Mouse (Mus musculus) ES-Bruce4 (cell line): Measurements from ENCODE around the gene Jmjd1c.

Experiments used
- EP300 ChIP-seq: IDR thresholded peaks from 2 replicates; pipeline ENCODE4 v1.6.1; 2011; ENCODE audit warnings: low read depth, low read length; ENCODE audit not compliant: insufficient read depth
- POLR2A ChIP-seq: IDR thresholded peaks from one replicate; pipeline ENCODE4 v1.8.1; 2011; ENCODE audit warnings: low read length; ENCODE audit not compliant: insufficient read depth

DNA sequence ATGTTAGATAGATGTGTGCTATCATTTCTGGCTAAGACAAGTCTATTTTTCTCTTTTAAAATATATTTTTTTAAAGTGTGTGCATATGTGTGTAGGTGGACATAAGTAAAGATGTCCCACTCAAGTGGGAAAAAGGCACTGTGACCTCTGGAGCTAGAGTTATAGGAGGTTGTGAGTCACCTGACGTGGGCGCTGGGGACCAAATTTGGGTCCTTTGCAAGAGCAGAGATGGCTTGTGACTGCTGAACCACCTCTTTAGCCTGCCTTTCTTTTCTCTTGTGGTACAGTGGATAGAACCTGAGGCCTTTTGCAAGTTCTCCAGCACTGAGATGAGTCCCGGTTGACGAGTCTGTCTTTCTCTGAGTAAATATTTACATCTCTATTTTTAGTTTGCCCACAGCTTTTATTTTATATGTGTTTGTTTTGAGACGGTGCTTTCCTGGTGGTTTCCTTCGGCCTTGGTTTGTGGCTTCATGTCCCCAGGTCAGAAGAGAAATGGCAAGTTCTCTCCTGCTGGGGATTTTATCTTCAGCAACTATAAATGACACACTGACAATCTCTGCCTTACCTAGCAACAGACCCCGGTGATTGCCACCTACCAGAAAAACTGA, 30.5 kb upstream of the Jmjd1c start:
- TF ChIP-seq POLR2A (no peak), EP300 (no peak)
